Mouse (Mus musculus): ENCODE measurements around the gene Csdc2. TPM values are rescaled to one million over a fixed set of nuclear protein-coding genes. Genes with fewer than 3 reads are reported as not detected.

The Csdc2 gene
- 10.1 and 11.8 TPM in 2 replicates for polyA plus RNA-seq (2014; fragmentation: Nextera tagmentation; extraction: Ambion mirVana)

GRCm38 (mm10) chr15:81936679-81937078 is at the start of gene Csdc2:
Gene Csdc2 (plus strand): TSS chr15:81936759.
- Histone ChIP-seq H3K9ac (peak within 1 kb of the TSS; percentile 52), H3K27me3 (ENCODE audit: insufficient read depth, low read length) (no peaks in the 10 kb centered on the region), H3K4me1 (ENCODE audit: insufficient read depth) (peaks cover 12% of the 10 kb centered on the region), H3K4me3 (ENCODE audit: low read depth, low read length) (peak within 1 kb of the TSS; percentile 43), H3K4me2 (peak within 1 kb of the TSS; percentile 70), H3K36me3 (ENCODE audit: insufficient read depth) (no peaks in the 10 kb centered on the region), H3K27ac (ENCODE audit: low read depth) (peak within 1 kb of the TSS; percentile 59), H3K9me3 (ENCODE audit: low read depth, low read length) (no peaks in the 10 kb centered on the region)
- peak; percentile 76 for DNase-seq
- WGBS: under 1% methylated on average over 12 of the region's 12 CpGs
- TF ChIP-seq CTCF (IDR thresholded peaks at IDR 0.05; ENCODE audit: low read depth): peak; percentile 43
- ATAC-seq (ENCODE audit: insufficient read depth): peak; percentile 74

- no peaks in the 10 kb centered on the region for H3K4me1 ChIP-seq (ENCODE audit: insufficient read depth)
Observed at GRCm38 (mm10) chr15:81886795-81887550, 49.6 kb upstream of the Csdc2 start.

GRCm38 (mm10) chr15:81889175-81889574 is 47.4 kb upstream of the Csdc2 start:
- Histone ChIP-seq H3K36me3 (ENCODE audit: insufficient read depth) (peaks cover 50% of the 10 kb centered on the region), H3K9ac (no peak overlapping the region), H3K27me3 (ENCODE audit: insufficient read depth, low read length) (no peaks in the 10 kb centered on the region), H3K27ac (ENCODE audit: low read depth) (no peak overlapping the region), H3K4me2 (no peak overlapping the region), H3K4me3 (ENCODE audit: low read depth, low read length) (no peak overlapping the region), H3K9me3 (ENCODE audit: low read depth, low read length) (no peaks in the 10 kb centered on the region), H3K4me1 (ENCODE audit: insufficient read depth) (no peaks in the 10 kb centered on the region)
- TF ChIP-seq CTCF (IDR thresholded peaks at IDR 0.05; ENCODE audit: low read depth): no peak
- ATAC-seq (ENCODE audit: insufficient read depth): no peak
- WGBS: 90% methylated on average over 7 of the region's 7 CpGs
- DNase-seq: no peak

More at GRCm38 (mm10) chr15:81886795-81887550, 49.6 kb upstream of the Csdc2 start:
- Histone ChIP-seq H3K4me3 (ENCODE audit: low read depth, low read length) (no peak overlapping the region), H3K4me2 (no peak overlapping the region), H3K9me3 (ENCODE audit: low read depth, low read length) (no peaks in the 10 kb centered on the region), H3K36me3 (ENCODE audit: insufficient read depth) (peaks cover 36% of the 10 kb centered on the region), H3K27ac (ENCODE audit: low read depth) (no peak overlapping the region), H3K9ac (no peak overlapping the region), H3K27me3 (ENCODE audit: insufficient read depth, low read length) (no peaks in the 10 kb centered on the region)
- 91% methylated on average over 6 of the region's 6 CpGs for WGBS
- no peak for DNase-seq
- no peak for ATAC-seq (ENCODE audit: insufficient read depth)
- TF ChIP-seq CTCF (IDR thresholded peaks at IDR 0.05; ENCODE audit: low read depth): no peak

- Histone ChIP-seq H3K27ac (ENCODE audit: low read depth) (no peak overlapping the region), H3K27me3 (ENCODE audit: insufficient read depth, low read length) (no peaks in the 10 kb centered on the region), H3K4me2 (no peak overlapping the region), H3K36me3 (ENCODE audit: insufficient read depth) (peaks cover 64% of the 10 kb centered on the region), H3K9ac (no peak overlapping the region), H3K4me1 (ENCODE audit: insufficient read depth) (no peaks in the 10 kb centered on the region), H3K9me3 (ENCODE audit: low read depth, low read length) (no peaks in the 10 kb centered on the region), H3K4me3 (ENCODE audit: low read depth, low read length) (no peak overlapping the region)
- TF ChIP-seq CTCF (IDR thresholded peaks at IDR 0.05; ENCODE audit: low read depth): no peak
- WGBS: 83% methylated on average over 7 of the region's 7 CpGs
- no peak for DNase-seq
- ATAC-seq (ENCODE audit: insufficient read depth): no peak
Observed at GRCm38 (mm10) chr15:81891140-81891802, 45.3 kb upstream of the Csdc2 start.

- no peaks in the 10 kb centered on the region for H3K9me3 ChIP-seq (ENCODE audit: low read depth, low read length)
- no peak for TF ChIP-seq CTCF (IDR thresholded peaks at IDR 0.05; ENCODE audit: low read depth)
- H3K9ac ChIP-seq: no peak overlapping the region
- DNase-seq: no peak
- H3K4me3 ChIP-seq (ENCODE audit: low read depth, low read length): no peak overlapping the region
- no peak overlapping the region for H3K4me2 ChIP-seq
- H3K27me3 ChIP-seq (ENCODE audit: insufficient read depth, low read length): no peaks in the 10 kb centered on the region
- H3K27ac ChIP-seq (ENCODE audit: low read depth): no peak overlapping the region
- ATAC-seq (ENCODE audit: insufficient read depth): no peak
- H3K4me1 ChIP-seq (ENCODE audit: insufficient read depth): no peaks in the 10 kb centered on the region
- WGBS: 91% methylated on average over 8 of the region's 8 CpGs
- H3K36me3 ChIP-seq (ENCODE audit: insufficient read depth): peaks cover 65% of the 10 kb centered on the region
Observed at GRCm38 (mm10) chr15:81891822-81892580, 44.6 kb upstream of the Csdc2 start.

GRCm38 (mm10) chr15:81894002-81894401 is 42.6 kb upstream of the Csdc2 start:
- 71% methylated on average over 1 of the region's 1 CpGs for WGBS
- Histone ChIP-seq H3K27ac (ENCODE audit: low read depth) (no peak overlapping the region), H3K4me1 (ENCODE audit: insufficient read depth) (no peaks in the 10 kb centered on the region), H3K36me3 (ENCODE audit: insufficient read depth) (peaks cover 80% of the 10 kb centered on the region), H3K4me2 (no peak overlapping the region), H3K4me3 (ENCODE audit: low read depth, low read length) (no peak overlapping the region), H3K27me3 (ENCODE audit: insufficient read depth, low read length) (no peaks in the 10 kb centered on the region), H3K9me3 (ENCODE audit: low read depth, low read length) (no peaks in the 10 kb centered on the region), H3K9ac (no peak overlapping the region)
- no peak for DNase-seq
- no peak for TF ChIP-seq CTCF (IDR thresholded peaks at IDR 0.05; ENCODE audit: low read depth)
- no peak for ATAC-seq (ENCODE audit: insufficient read depth)

- no peaks in the 10 kb centered on the region for H3K27me3 ChIP-seq (ENCODE audit: insufficient read depth, low read length)
- no peak overlapping the region for H3K27ac ChIP-seq (ENCODE audit: low read depth)
- no peak overlapping the region for H3K4me3 ChIP-seq (ENCODE audit: low read depth, low read length)
- DNase-seq (no peak), ATAC-seq (ENCODE audit: insufficient read depth) (no peak)
- H3K36me3 ChIP-seq (ENCODE audit: insufficient read depth): peaks cover 75% of the 10 kb centered on the region
- WGBS: 84% methylated on average over 2 of the region's 2 CpGs
- H3K4me2 ChIP-seq: no peak overlapping the region
- H3K4me1 ChIP-seq (ENCODE audit: insufficient read depth): no peaks in the 10 kb centered on the region
- H3K9me3 ChIP-seq (ENCODE audit: low read depth, low read length): no peaks in the 10 kb centered on the region
- no peak for TF ChIP-seq CTCF (IDR thresholded peaks at IDR 0.05; ENCODE audit: low read depth)
- H3K9ac ChIP-seq: no peak overlapping the region
Observed at GRCm38 (mm10) chr15:81896407-81896806, 40.2 kb upstream of the Csdc2 start.

Measured in lung, embryonic 14.5 days (tissue).